Mouse (Mus musculus): ENCODE results near the gene Olfr66. TPM values are rescaled to one million over a fixed set of nuclear protein-coding genes. Genes with fewer than 3 reads are reported as not detected.
A peak's percentile ranks its signal among the peaks of the same experiment; 100 is the strongest.

Gene Olfr66
- total and polyA plus RNA-seq, 3 experiments, result not detected

GRCm38 (mm10) chr7:103928525-103928924, 42.5 kb upstream of the Olfr66 start, which contains the start of gene Olfr631:
Gene Olfr631, plus strand, starts transcription at chr7:103928825.
- Histone ChIP-seq H3K27me3 (replicated peaks) (no peaks in the 10 kb centered on the region), H3K27ac (ENCODE audit: insufficient read depth, low read depth) (no peak within 1 kb of the TSS), H3K9me3 (replicated peaks; ENCODE audit: low read length) (no peaks in the 10 kb centered on the region), H3K4me1 (ENCODE audit: control insufficient read depth in 1 of 2, insufficient read depth in 2 of 2) (no peaks in the 10 kb centered on the region), H3K36me3 (replicated peaks in 1 of 2; ENCODE audit: control insufficient read depth in 1 of 2, insufficient read depth in 1 of 2, low read length in 1 of 2) (no peaks in the 10 kb centered on the region), H3K4me3 (replicated peaks in 1 of 3; ENCODE audit: low read depth in 2 of 3, low read length in 2 of 3, poor library complexity in 1 of 3) (no peak within 1 kb of the TSS), H3K4me2 (ENCODE audit: insufficient read depth, low read depth, poor library complexity, severe bottlenecking) (no peak within 1 kb of the TSS), H3K9ac (ENCODE audit: insufficient read depth, low read depth) (no peak within 1 kb of the TSS), H3K79me2 (replicated peaks; ENCODE audit: control insufficient read depth, extremely low read depth, insufficient read depth, poor library complexity, severe bottlenecking) (no peaks in the 10 kb centered on the region)
- in situ Hi-C loops (cut with MboI; ENCODE audit: low pct_ligation_motif_present, low pct_unique_long_range_greater_than_20kb, low sequenced_read_pairs), result no loop called here
- no peak for DNase-seq (ENCODE audit: extremely low read depth)
- TF ChIP-seq USF2 (conservative IDR thresholded peaks at IDR 0.05; ENCODE audit: low read depth, low read length), result no peak
- no peak for TF ChIP-seq ZMIZ1 (IDR thresholded peaks at IDR 0.05; ENCODE audit: low read depth, low read length)
- no peak for TF ChIP-seq HCFC1 (IDR thresholded peaks at IDR 0.05; ENCODE audit: low read depth, low read length)
- TF ChIP-seq CHD1 (IDR thresholded peaks at IDR 0.05; ENCODE audit: low read depth, low read length), result no peak
- TF ChIP-seq JUND (conservative IDR thresholded peaks at IDR 0.05; ENCODE audit: low read depth, low read length), result no peak
- no peak for TF ChIP-seq NRF1 (IDR thresholded peaks at IDR 0.05; ENCODE audit: low read depth, low read length)
- TF ChIP-seq USF1 (IDR thresholded peaks at IDR 0.05; ENCODE audit: low read depth, low read length), result no peak
- TF ChIP-seq E2F4 (IDR thresholded peaks at IDR 0.05; ENCODE audit: insufficient replicate concordance, low read depth, low read length), result no peak
- dilution Hi-C loops (cut with MboI; ENCODE audit: extremely low pct_ligation_motif_present, extremely low pct_unique_long_range_greater_than_20kb, low sequenced_read_pairs), result no loop called here

DNA sequence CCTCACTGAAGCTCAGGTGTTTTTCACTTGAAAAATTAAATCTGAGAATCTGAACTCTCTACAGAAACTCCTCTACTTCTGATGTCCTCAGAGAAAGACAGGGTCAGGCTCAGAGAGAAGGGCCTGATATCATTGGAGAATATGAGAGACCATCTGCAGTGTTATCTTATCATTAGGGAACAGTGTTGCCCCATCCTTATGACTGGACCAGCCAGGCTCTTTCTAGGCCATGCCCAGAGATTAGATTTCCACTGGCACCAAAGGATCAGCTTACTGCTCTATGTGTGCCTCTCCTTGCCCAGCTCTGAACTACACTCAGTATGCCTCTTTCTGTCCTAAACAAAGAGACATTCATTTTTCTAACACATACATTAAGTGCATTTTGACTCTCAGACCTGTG, 29.3 kb upstream of the Olfr66 start:
- in situ Hi-C loops (cut with MboI; ENCODE audit: low pct_ligation_motif_present, low pct_unique_long_range_greater_than_20kb, low sequenced_read_pairs) (no loop called here), dilution Hi-C loops (cut with MboI; ENCODE audit: extremely low pct_ligation_motif_present, extremely low pct_unique_long_range_greater_than_20kb, low sequenced_read_pairs) (no loop called here)
- DNase-seq (ENCODE audit: extremely low read depth), result no peak
- Histone ChIP-seq H3K4me3 (replicated peaks in 1 of 3; ENCODE audit: low read depth in 2 of 3, low read length in 2 of 3, poor library complexity in 1 of 3) (no peak overlapping the region), H3K27me3 (replicated peaks) (peaks cover 2% of the 10 kb centered on the region), H3K9ac (ENCODE audit: insufficient read depth, low read depth) (no peak overlapping the region), H3K36me3 (replicated peaks in 1 of 2; ENCODE audit: control insufficient read depth in 1 of 2, insufficient read depth in 1 of 2, low read length in 1 of 2) (no peaks in the 10 kb centered on the region), H3K4me1 (ENCODE audit: control insufficient read depth in 1 of 2, insufficient read depth in 2 of 2) (no peaks in the 10 kb centered on the region), H3K27ac (ENCODE audit: insufficient read depth, low read depth) (no peak overlapping the region), H3K79me2 (replicated peaks; ENCODE audit: control insufficient read depth, extremely low read depth, insufficient read depth, poor library complexity, severe bottlenecking) (no peaks in the 10 kb centered on the region), H3K9me3 (replicated peaks; ENCODE audit: low read length) (no peaks in the 10 kb centered on the region), H3K4me2 (ENCODE audit: insufficient read depth, low read depth, poor library complexity, severe bottlenecking) (no peak overlapping the region)
- no peak for TF ChIP-seq POLR2A (IDR thresholded peaks at IDR 0.05; ENCODE audit: low read depth, low read length)
- no peak for TF ChIP-seq POLR2AphosphoS2 (IDR thresholded peaks at IDR 0.05; ENCODE audit: low read depth, low read length)
- no peak for TF ChIP-seq MAZ (IDR thresholded peaks at IDR 0.05; ENCODE audit: low read depth, low read length)
- no peak for TF ChIP-seq CTCF (conservative IDR thresholded peaks at IDR 0.05 in 1 of 2, IDR thresholded peaks at IDR 0.05 in 1 of 2; ENCODE audit: low read depth in 2 of 2, low read length in 2 of 2)
- no peak for TF ChIP-seq RAD21 (IDR thresholded peaks at IDR 0.05; ENCODE audit: low read depth, low read length)

DNA sequence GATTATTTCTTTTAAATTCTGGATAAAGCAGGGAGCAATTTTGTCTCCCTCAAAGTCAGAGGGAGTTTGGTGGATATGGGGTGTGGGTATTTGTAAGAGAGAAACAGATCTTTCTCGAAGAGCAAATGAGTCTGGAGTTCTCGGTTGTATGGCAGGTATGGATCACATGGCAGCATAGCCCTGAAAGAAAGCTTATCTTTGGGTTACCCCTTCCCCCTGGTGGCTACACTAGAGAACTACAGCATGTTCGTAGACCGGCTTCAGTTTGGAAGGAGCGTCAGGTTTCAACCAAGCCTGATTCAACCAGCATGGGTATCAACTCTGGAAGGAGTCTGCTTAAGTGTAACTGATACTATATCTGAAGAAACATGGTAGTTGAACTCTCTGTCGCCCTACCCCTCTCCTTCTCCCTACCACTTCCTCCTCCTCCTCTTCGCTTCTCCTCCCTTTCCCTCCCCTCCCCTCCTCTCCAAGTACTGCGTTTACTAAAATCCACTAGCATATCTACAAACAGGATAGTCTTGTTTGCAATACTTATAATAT, 27.0 kb upstream of the Olfr66 start:
- Histone ChIP-seq H3K9ac (ENCODE audit: insufficient read depth, low read depth) (no peak overlapping the region), H3K27ac (ENCODE audit: insufficient read depth, low read depth) (no peak overlapping the region), H3K36me3 (replicated peaks in 1 of 2; ENCODE audit: control insufficient read depth in 1 of 2, insufficient read depth in 1 of 2, low read length in 1 of 2) (no peaks in the 10 kb centered on the region), H3K9me3 (replicated peaks; ENCODE audit: low read length) (no peaks in the 10 kb centered on the region), H3K79me2 (replicated peaks; ENCODE audit: control insufficient read depth, extremely low read depth, insufficient read depth, poor library complexity, severe bottlenecking) (no peaks in the 10 kb centered on the region), H3K4me1 (ENCODE audit: control insufficient read depth in 1 of 2, insufficient read depth in 2 of 2) (no peaks in the 10 kb centered on the region), H3K27me3 (replicated peaks) (peaks cover 2% of the 10 kb centered on the region), H3K4me3 (replicated peaks in 1 of 3; ENCODE audit: low read depth in 2 of 3, low read length in 2 of 3, poor library complexity in 1 of 3) (no peak overlapping the region), H3K4me2 (ENCODE audit: insufficient read depth, low read depth, poor library complexity, severe bottlenecking) (peak overlapping the region; percentile 31; the same call in 1 of the 2 replicates)
- dilution Hi-C loops (cut with MboI; ENCODE audit: extremely low pct_ligation_motif_present, extremely low pct_unique_long_range_greater_than_20kb, low sequenced_read_pairs), result no loop called here
- peak; percentile 58 for DNase-seq (ENCODE audit: extremely low read depth)
- TF ChIP-seq CTCF (conservative IDR thresholded peaks at IDR 0.05 in 1 of 2, IDR thresholded peaks at IDR 0.05 in 1 of 2; ENCODE audit: low read depth in 2 of 2, low read length in 2 of 2), result peak; percentile 78 to 88
- peak; percentile 66; the same call in 1 of the 2 replicates for TF ChIP-seq MYC (IDR thresholded peaks at IDR 0.05; ENCODE audit: low read depth, low read length)
- peak; percentile 79 for TF ChIP-seq SMC3 (IDR thresholded peaks at IDR 0.05; ENCODE audit: low read depth, low read length)
- no peak for TF ChIP-seq ETS1 (conservative IDR thresholded peaks at IDR 0.05; ENCODE audit: low read depth, low read length)
- TF ChIP-seq USF1 (IDR thresholded peaks at IDR 0.05; ENCODE audit: low read depth, low read length), result no peak
- peak; percentile 15; the same call in 1 of the 2 replicates for TF ChIP-seq ZC3H11A (IDR thresholded peaks at IDR 0.05; ENCODE audit: low read depth, low read length)
- TF ChIP-seq MAX (IDR thresholded peaks at IDR 0.05; ENCODE audit: low read length), result peak; percentile 75
- TF ChIP-seq RAD21 (IDR thresholded peaks at IDR 0.05; ENCODE audit: low read depth, low read length), result peak; percentile 72
- TF ChIP-seq EP300 (IDR thresholded peaks at IDR 0.05; ENCODE audit: low read length), result no peak
- in situ Hi-C loops (cut with MboI; ENCODE audit: low pct_ligation_motif_present, low pct_unique_long_range_greater_than_20kb, low sequenced_read_pairs), result no loop called here
